Mouse (Mus musculus) thymus, adult 2 months (tissue): Measurements from ENCODE around the gene Gucy1b1. TPM values are rescaled to one million over a fixed set of nuclear protein-coding genes. Genes with fewer than 3 reads are reported as not detected.

Experiments used
- DNase-seq: peaks from one replicate; pipeline ENCODE4 v3.0.0; 2021
- H3K27ac ChIP-seq: fragments of 200-500 bp; 2 replicates; pipeline ENCODE4 v1.5.1; 2012; ENCODE audit warnings: low read length, control low read depth; ENCODE audit not compliant: control insufficient read depth, insufficient read depth
- H3K27me3 ChIP-seq: fragments of 200-500 bp; 2 replicates; pipeline ENCODE4 v1.6.1; 2012; ENCODE audit warnings: mild to moderate bottlenecking, low read length, moderate library complexity, mixed read lengths; ENCODE audit not compliant: control insufficient read depth, insufficient read depth
- H3K36me3 ChIP-seq: fragments of 200-500 bp; 2 replicates; pipeline ENCODE4 v1.6.1; 2012; ENCODE audit warnings: mild to moderate bottlenecking, low read length, moderate library complexity; ENCODE audit not compliant: control insufficient read depth, insufficient read depth
- H3K4me1 ChIP-seq: fragments of 200-500 bp; replicated peaks from 2 replicates; pipeline ENCODE4 v1.6.1; 2012; ENCODE audit warnings: low read length; ENCODE audit not compliant: control insufficient read depth, insufficient read depth
- H3K4me3 ChIP-seq: fragments of 200-500 bp; 2 replicates; pipeline ENCODE4 v1.5.1; 2012; ENCODE audit warnings: mild to moderate bottlenecking, low read length, control low read depth, moderate library complexity; ENCODE audit not compliant: control insufficient read depth, insufficient read depth
- CTCF ChIP-seq: fragments of 200-500 bp; IDR thresholded peaks from 2 replicates; pipeline ENCODE4 v1.5.1; 2012; ENCODE audit warnings: mild to moderate bottlenecking, control low read depth, low read length, moderate library complexity, borderline replicate concordance; ENCODE audit not compliant: control insufficient read depth, poor library complexity, insufficient read depth; ENCODE audit errors: extremely low read depth
- POLR2A ChIP-seq: fragments of 200-500 bp; IDR thresholded peaks from 2 replicates; pipeline ENCODE4 v1.6.1; 2012; ENCODE audit warnings: mild to moderate bottlenecking, low read length, control low read depth, moderate library complexity; ENCODE audit not compliant: control insufficient read depth, poor library complexity, insufficient read depth; ENCODE audit errors: extremely low read depth
- WGBS: fragments of 180-500 bp; shearing (Covaris S2); methylation state at CpG from one replicate; pipeline ENCODE4 v1.1.7; 2018; 5-methylcytosine and 5-hydroxymethylcytosine counted together
- polyA plus RNA-seq: library from polyadenylated mRNA; depleted of rRNA; stranded (reverse); fragments of >200 nt; gene quantifications from 2 replicates; pipeline ENCODE4 v1.2.3, GENCODE M21; 2012; rRNA removed

The Gucy1b1 gene
- polyA plus RNA-seq, 1 experiment = 1.2 TPM

GRCm38 (mm10) chr3:81986103-81986502, 88.4 kb downstream of the Gucy1b1 start:
- no peak overlapping the region for H3K27ac ChIP-seq
- TF ChIP-seq POLR2A = no peak
- no peak for TF ChIP-seq CTCF
- no peak overlapping the region for H3K4me3 ChIP-seq
- H3K4me1 ChIP-seq = no peaks in the 10 kb centered on the region
- DNase-seq = no peak
- H3K27me3 ChIP-seq = no peaks in the 10 kb centered on the region
- no peaks in the 10 kb centered on the region for H3K36me3 ChIP-seq
- WGBS = 96% methylated on average over 2 of the region's 2 CpGs

DNA sequence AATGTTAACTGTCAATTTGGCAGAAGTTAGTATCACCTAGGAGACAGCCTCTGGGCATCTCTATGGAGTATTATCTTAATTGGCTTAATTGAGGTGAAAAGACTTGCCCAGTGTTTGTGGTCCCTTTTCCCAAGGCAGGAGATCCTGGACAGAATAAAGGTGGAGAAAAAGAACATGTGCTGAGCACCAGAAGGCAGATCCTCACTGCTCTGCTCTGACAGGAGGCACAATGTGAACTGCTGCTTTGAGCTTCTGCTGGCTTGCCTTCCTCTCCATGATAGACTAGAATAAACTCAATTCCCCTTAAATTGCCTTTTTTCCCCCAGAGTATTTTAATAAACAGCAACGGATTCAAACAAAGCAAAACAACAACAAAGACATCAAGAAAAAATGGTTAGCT, 89.4 kb downstream of the Gucy1b1 start:
- Histone ChIP-seq H3K27ac (no peak overlapping the region), H3K36me3 (no peaks in the 10 kb centered on the region), H3K4me1 (no peaks in the 10 kb centered on the region), H3K4me3 (no peak overlapping the region), H3K27me3 (no peaks in the 10 kb centered on the region)
- DNase-seq = no peak
- 68% methylated on average over 1 of the region's 1 CpGs for WGBS
- TF ChIP-seq CTCF (no peak), POLR2A (no peak)

- Histone ChIP-seq H3K27ac (no peak overlapping the region), H3K27me3 (no peaks in the 10 kb centered on the region), H3K36me3 (no peaks in the 10 kb centered on the region), H3K4me3 (no peak overlapping the region), H3K4me1 (no peaks in the 10 kb centered on the region)
- DNase-seq = no peak
- WGBS = 79% methylated on average over 8 of the region's 8 CpGs
- TF ChIP-seq CTCF (no peak), POLR2A (no peak)
Observed at GRCm38 (mm10) chr3:81983120-81983895, 91.2 kb downstream of the Gucy1b1 start.

Other genes starting within 250 kb of the Gucy1b1 start
- 7.4 and 8.1 TPM in 2 replicates for gene Ctso, start 142.1 kb downstream of the Gucy1b1 start, polyA plus RNA-seq
- gene Tdo2, start 98.5 kb downstream of the Gucy1b1 start, polyA plus RNA-seq = 1.1 and 2.3 TPM in 2 replicates
- gene Asic5, start 92.4 kb downstream of the Gucy1b1 start, polyA plus RNA-seq = 0.08 and 0.20 TPM in 2 replicates
- 1.4 and 1.7 TPM in 2 replicates for gene Gucy1a1, start 71.1 kb upstream of the Gucy1b1 start, polyA plus RNA-seq